Mouse (Mus musculus): ENCODE measurements around the gene Ppp1r9b. TPM values are rescaled to one million over a fixed set of nuclear protein-coding genes. Genes with fewer than 3 reads are reported as not detected.

Gene Ppp1r9b
- polyA plus RNA-seq, 1 experiment from 2014 or later: 10.5 TPM

- H3K36me3 ChIP-seq (replicated peaks; ENCODE audit: control insufficient read depth, insufficient read depth, low read depth, low read length): peaks cover 11% of the 10 kb centered on the region
- no peaks in the 10 kb centered on the region for H3K9me3 ChIP-seq (replicated peaks; ENCODE audit: control insufficient read depth, low read length)
- no peak for DNase-seq (ENCODE audit: low spot score)
- no peak overlapping the region for H3K27ac ChIP-seq (replicated peaks; ENCODE audit: low read depth, low read length)
- WGBS: 82% methylated on average over 8 of the region's 8 CpGs
- no peaks in the 10 kb centered on the region for H3K27me3 ChIP-seq (ENCODE audit: control insufficient read depth, insufficient read depth, low read length)
- no peak overlapping the region for H3K4me2 ChIP-seq (ENCODE audit: low read depth, low read length)
- H3K4me3 ChIP-seq (ENCODE audit: low read depth, low read length): no peak overlapping the region
- no peak overlapping the region for H3K9ac ChIP-seq (replicated peaks; ENCODE audit: low read length)
- peaks cover 18% of the 10 kb centered on the region for H3K4me1 ChIP-seq (ENCODE audit: control insufficient read depth, insufficient read depth, low read length)
- no peak for ATAC-seq (replicated peaks; ENCODE audit: insufficient number of reproducible peaks, low FRiP score, low TSS enrichment, low read depth)
These were observed 5.3 kb downstream of the Ppp1r9b start for GRCm38 (mm10) chr11:94996101-94996500.

GRCm38 (mm10) chr11:94996984-94997383, 6.1 kb downstream of the Ppp1r9b start:
- DNase-seq (ENCODE audit: low spot score): no peak
- Histone ChIP-seq H3K4me1 (ENCODE audit: control insufficient read depth, insufficient read depth, low read length) (peaks cover 18% of the 10 kb centered on the region), H3K36me3 (replicated peaks; ENCODE audit: control insufficient read depth, insufficient read depth, low read depth, low read length) (peaks cover 13% of the 10 kb centered on the region), H3K4me3 (ENCODE audit: low read depth, low read length) (no peak overlapping the region), H3K9ac (replicated peaks; ENCODE audit: low read length) (no peak overlapping the region), H3K27me3 (ENCODE audit: control insufficient read depth, insufficient read depth, low read length) (no peaks in the 10 kb centered on the region), H3K27ac (replicated peaks; ENCODE audit: low read depth, low read length) (no peak overlapping the region), H3K9me3 (replicated peaks; ENCODE audit: control insufficient read depth, low read length) (no peaks in the 10 kb centered on the region), H3K4me2 (ENCODE audit: low read depth, low read length) (no peak overlapping the region)
- WGBS: 93% methylated on average over 6 of the region's 6 CpGs
- ATAC-seq (replicated peaks; ENCODE audit: insufficient number of reproducible peaks, low FRiP score, low TSS enrichment, low read depth): no peak

- peaks cover 19% of the 10 kb centered on the region for H3K36me3 ChIP-seq (replicated peaks; ENCODE audit: control insufficient read depth, insufficient read depth, low read depth, low read length)
- DNase-seq (ENCODE audit: low spot score) (no peak), ATAC-seq (replicated peaks; ENCODE audit: insufficient number of reproducible peaks, low FRiP score, low TSS enrichment, low read depth) (no peak)
- no peak overlapping the region for H3K9ac ChIP-seq (replicated peaks; ENCODE audit: low read length)
- no peaks in the 10 kb centered on the region for H3K27me3 ChIP-seq (ENCODE audit: control insufficient read depth, insufficient read depth, low read length)
- peaks cover 18% of the 10 kb centered on the region for H3K4me1 ChIP-seq (ENCODE audit: control insufficient read depth, insufficient read depth, low read length)
- no peak overlapping the region for H3K27ac ChIP-seq (replicated peaks; ENCODE audit: low read depth, low read length)
- WGBS: 65% methylated on average over 5 of the region's 5 CpGs
- H3K4me3 ChIP-seq (ENCODE audit: low read depth, low read length): no peak overlapping the region
- H3K9me3 ChIP-seq (replicated peaks; ENCODE audit: control insufficient read depth, low read length): no peaks in the 10 kb centered on the region
- H3K4me2 ChIP-seq (ENCODE audit: low read depth, low read length): no peak overlapping the region
These were observed 6.8 kb downstream of the Ppp1r9b start for GRCm38 (mm10) chr11:94997596-94997995.

GRCm38 (mm10) chr11:94998041-94998531, 7.3 kb downstream of the Ppp1r9b start:
- Histone ChIP-seq H3K27ac (replicated peaks; ENCODE audit: low read depth, low read length) (no peak overlapping the region), H3K4me2 (ENCODE audit: low read depth, low read length) (no peak overlapping the region; the same call in 1 of the 2 replicates), H3K4me3 (ENCODE audit: low read depth, low read length) (no peak overlapping the region)

GRCm38 (mm10) chr11:95000128-95000527, 9.3 kb downstream of the Ppp1r9b start:
- Histone ChIP-seq H3K27ac (replicated peaks; ENCODE audit: low read depth, low read length) (no peak overlapping the region), H3K9ac (replicated peaks; ENCODE audit: low read length) (no peak overlapping the region), H3K27me3 (ENCODE audit: control insufficient read depth, insufficient read depth, low read length) (no peaks in the 10 kb centered on the region), H3K4me2 (ENCODE audit: low read depth, low read length) (no peak overlapping the region), H3K9me3 (replicated peaks; ENCODE audit: control insufficient read depth, low read length) (no peaks in the 10 kb centered on the region), H3K4me1 (ENCODE audit: control insufficient read depth, insufficient read depth, low read length) (peaks cover 5% of the 10 kb centered on the region), H3K36me3 (replicated peaks; ENCODE audit: control insufficient read depth, insufficient read depth, low read depth, low read length) (peaks cover 21% of the 10 kb centered on the region), H3K4me3 (ENCODE audit: low read depth, low read length) (no peak overlapping the region)
- 78% methylated on average over 8 of the region's 8 CpGs for WGBS
- DNase-seq (ENCODE audit: low spot score) (no peak), ATAC-seq (replicated peaks; ENCODE audit: insufficient number of reproducible peaks, low FRiP score, low TSS enrichment, low read depth) (no peak)

More at GRCm38 (mm10) chr11:94998041-94998531, 7.3 kb downstream of the Ppp1r9b start:
- no peak for DNase-seq (ENCODE audit: low spot score)
- Histone ChIP-seq H3K9ac (replicated peaks; ENCODE audit: low read length) (no peak overlapping the region), H3K36me3 (replicated peaks; ENCODE audit: control insufficient read depth, insufficient read depth, low read depth, low read length) (peaks cover 21% of the 10 kb centered on the region), H3K4me1 (ENCODE audit: control insufficient read depth, insufficient read depth, low read length) (peaks cover 18% of the 10 kb centered on the region), H3K9me3 (replicated peaks; ENCODE audit: control insufficient read depth, low read length) (no peaks in the 10 kb centered on the region), H3K27me3 (ENCODE audit: control insufficient read depth, insufficient read depth, low read length) (no peaks in the 10 kb centered on the region)
- 87% methylated on average over 16 of the region's 16 CpGs for WGBS
- no peak for ATAC-seq (replicated peaks; ENCODE audit: insufficient number of reproducible peaks, low FRiP score, low TSS enrichment, low read depth)

- Histone ChIP-seq H3K27ac (replicated peaks; ENCODE audit: low read depth, low read length) (0 out of 2 replicates have a peak overlapping the region, but pooled peaks have one; percentile 13), H3K4me2 (ENCODE audit: low read depth, low read length) (no peak overlapping the region), H3K9ac (replicated peaks; ENCODE audit: low read length) (no peak overlapping the region; the same call in 1 of the 2 replicates), H3K36me3 (replicated peaks; ENCODE audit: control insufficient read depth, insufficient read depth, low read depth, low read length) (peaks cover 21% of the 10 kb centered on the region), H3K4me3 (ENCODE audit: low read depth, low read length) (no peak overlapping the region), H3K4me1 (ENCODE audit: control insufficient read depth, insufficient read depth, low read length) (peaks cover 5% of the 10 kb centered on the region), H3K9me3 (replicated peaks; ENCODE audit: control insufficient read depth, low read length) (no peaks in the 10 kb centered on the region), H3K27me3 (ENCODE audit: control insufficient read depth, insufficient read depth, low read length) (no peaks in the 10 kb centered on the region)
- WGBS: 44% methylated on average over 4 of the region's 4 CpGs
- ATAC-seq (replicated peaks; ENCODE audit: insufficient number of reproducible peaks, low FRiP score, low TSS enrichment, low read depth): no peak
- no peak for DNase-seq (ENCODE audit: low spot score)
These were observed 9.7 kb downstream of the Ppp1r9b start for GRCm38 (mm10) chr11:95000548-95000947.

- no peaks in the 10 kb centered on the region for H3K27me3 ChIP-seq (ENCODE audit: control insufficient read depth, insufficient read depth, low read length)
- WGBS: 2% methylated on average over 8 of the region's 8 CpGs
- H3K36me3 ChIP-seq (replicated peaks; ENCODE audit: control insufficient read depth, insufficient read depth, low read depth, low read length): peaks cover 21% of the 10 kb centered on the region
- ATAC-seq (replicated peaks; ENCODE audit: insufficient number of reproducible peaks, low FRiP score, low TSS enrichment, low read depth) (peak; percentile 45), DNase-seq (ENCODE audit: low spot score) (peak; percentile 80)
- no peaks in the 10 kb centered on the region for H3K9me3 ChIP-seq (replicated peaks; ENCODE audit: control insufficient read depth, low read length)
- peak overlapping the region; percentile 7; the same call in 1 of the 2 replicates for H3K4me2 ChIP-seq (ENCODE audit: low read depth, low read length)
- H3K27ac ChIP-seq (replicated peaks; ENCODE audit: low read depth, low read length): 0 out of 2 replicates have a peak overlapping the region, but pooled peaks have one; percentile 13
- H3K4me3 ChIP-seq (ENCODE audit: low read depth, low read length): no peak overlapping the region
- H3K4me1 ChIP-seq (ENCODE audit: control insufficient read depth, insufficient read depth, low read length): peaks cover 5% of the 10 kb centered on the region
- no peak overlapping the region; the same call in 1 of the 2 replicates for H3K9ac ChIP-seq (replicated peaks; ENCODE audit: low read length)
These were observed 10.2 kb downstream of the Ppp1r9b start for GRCm38 (mm10) chr11:95001058-95001457.

- ATAC-seq (replicated peaks; ENCODE audit: insufficient number of reproducible peaks, low FRiP score, low TSS enrichment, low read depth) (no peak), DNase-seq (ENCODE audit: low spot score) (no peak)
- H3K36me3 ChIP-seq (replicated peaks; ENCODE audit: control insufficient read depth, insufficient read depth, low read depth, low read length): peaks cover 18% of the 10 kb centered on the region
- no peak overlapping the region for H3K4me3 ChIP-seq (ENCODE audit: low read depth, low read length)
- H3K27me3 ChIP-seq (ENCODE audit: control insufficient read depth, insufficient read depth, low read length): no peaks in the 10 kb centered on the region
- 87% methylated on average over 21 of the region's 21 CpGs for WGBS
- no peak overlapping the region for H3K9ac ChIP-seq (replicated peaks; ENCODE audit: low read length)
- H3K9me3 ChIP-seq (replicated peaks; ENCODE audit: control insufficient read depth, low read length): no peaks in the 10 kb centered on the region
- H3K27ac ChIP-seq (replicated peaks; ENCODE audit: low read depth, low read length): no peak overlapping the region
- peaks cover 5% of the 10 kb centered on the region for H3K4me1 ChIP-seq (ENCODE audit: control insufficient read depth, insufficient read depth, low read length)
- no peak overlapping the region for H3K4me2 ChIP-seq (ENCODE audit: low read depth, low read length)
These were observed 10.9 kb downstream of the Ppp1r9b start for GRCm38 (mm10) chr11:95001584-95002347.

Measured in embryonic facial prominence, embryonic 11.5 days (tissue).